Mouse (Mus musculus) forebrain, embryonic 10.5 days (tissue): ENCODE results near the gene Tbc1d13. TPM values are rescaled to one million over a fixed set of nuclear protein-coding genes. Genes with fewer than 3 reads are reported as not detected.
"Not testable (repeated sequence)": the region's sequence is repeated elsewhere in the genome, so short reads cannot be mapped to it uniquely, and the experiment has no call there.

Source experiments
- DNase-seq: peaks from one replicate; pipeline ENCODE4 v3.0.0-alpha.2; 2017; ENCODE audit warnings: low spot score; ENCODE audit errors: extremely low spot score
- H3K27ac ChIP-seq: fragments of 300-500 bp; sonication (generic); 2 replicates; pipeline ENCODE4 v1.5.1; 2016; ENCODE audit warnings: mild to moderate bottlenecking
- H3K27me3 ChIP-seq: fragments of 300-500 bp; sonication (generic); 2 replicates; pipeline ENCODE4 v1.6.1; 2016; ENCODE audit warnings: mild to moderate bottlenecking; ENCODE audit not compliant: poor library complexity, severe bottlenecking
- H3K36me3 ChIP-seq: fragments of 300-500 bp; sonication (generic); replicated peaks from 2 replicates; pipeline ENCODE4 v1.6.1; 2016; ENCODE audit warnings: mild to moderate bottlenecking, moderate library complexity
- H3K4me1 ChIP-seq: fragments of 300-500 bp; sonication (generic); 2 replicates; pipeline ENCODE4 v1.6.1; 2016
- H3K4me3 ChIP-seq: fragments of 300-500 bp; sonication (generic); 2 replicates; pipeline ENCODE4 v1.5.1; 2016; ENCODE audit warnings: mild to moderate bottlenecking, moderate library complexity
- H3K9me3 ChIP-seq: fragments of 300-500 bp; sonication (generic); 2 replicates; pipeline ENCODE4 v1.6.1; 2016; ENCODE audit warnings: mild to moderate bottlenecking, moderate library complexity
- WGBS: fragments of 180-500 bp; shearing (Covaris S2); methylation state at CpG from one replicate; pipeline ENCODE4 v1.1.7; 2016; 5-methylcytosine and 5-hydroxymethylcytosine counted together
- polyA plus RNA-seq: library from polyadenylated mRNA; unstranded; fragments of >200 nt; fragmentation: Nextera tagmentation; extraction: Ambion mirVana; gene quantifications from 2 replicates; pipeline ENCODE4 v1.2.1, GENCODE M21; 2016

Tbc1d13 gene
- polyA plus RNA-seq, 1 experiment from 2014 or later: 8.6 TPM

GRCm38 (mm10) chr2:30134378-30134711, 799 bp downstream of the Tbc1d13 start:
- H3K4me3 ChIP-seq: peak overlapping the region; percentile 90
- H3K4me1 ChIP-seq: peaks cover 26% of the 10 kb centered on the region
- no peak for DNase-seq
- peak overlapping the region; percentile 87 for H3K27ac ChIP-seq
- 34% methylated on average over 6 of the region's 6 CpGs for WGBS
- H3K9me3 ChIP-seq: no peaks in the 10 kb centered on the region
- H3K36me3 ChIP-seq: peaks cover 37% of the 10 kb centered on the region
- no peaks in the 10 kb centered on the region for H3K27me3 ChIP-seq

DNA sequence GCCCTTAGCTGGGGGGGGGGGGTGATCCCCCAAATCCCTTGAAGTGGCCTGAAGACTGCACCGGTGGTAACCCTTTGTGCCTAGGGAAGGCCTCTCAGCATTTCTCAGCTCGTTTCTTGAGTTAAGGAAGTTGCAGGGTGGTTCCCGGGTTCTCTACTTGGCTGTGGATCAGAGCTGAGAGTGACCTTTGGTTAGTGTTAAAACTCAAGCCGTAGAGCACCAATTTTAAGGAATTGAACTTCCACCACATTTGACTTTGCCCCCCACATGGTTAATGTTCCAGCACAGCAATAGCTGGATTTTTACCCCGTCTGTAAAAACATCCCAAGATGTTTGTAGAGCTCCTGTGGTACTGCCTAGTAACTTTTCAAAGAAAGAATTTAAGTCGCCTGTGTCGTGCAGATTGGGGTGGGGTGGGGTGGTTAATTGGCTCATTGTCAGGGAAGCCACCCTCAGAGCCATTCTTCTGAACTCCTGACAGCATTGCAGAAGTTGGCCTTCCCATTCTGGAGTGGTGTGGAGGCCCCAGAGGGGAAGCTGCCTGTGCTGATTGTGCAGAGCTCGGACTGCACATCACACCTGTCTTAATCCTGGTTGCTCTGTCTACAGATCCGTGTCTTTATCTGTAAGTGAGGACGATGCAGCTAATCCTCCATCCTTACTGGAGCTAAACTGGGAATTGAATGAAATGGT, 1.5 kb downstream of the Tbc1d13 start:
- Histone ChIP-seq H3K36me3 (peaks cover 42% of the 10 kb centered on the region), H3K27me3 (no peaks in the 10 kb centered on the region), H3K27ac (peak overlapping the region; percentile 87), H3K4me1 (peaks cover 26% of the 10 kb centered on the region), H3K4me3 (peak overlapping the region; percentile 90), H3K9me3 (no peaks in the 10 kb centered on the region)
- no peak for DNase-seq
- 69% methylated on average over 10 of the region's 10 CpGs for WGBS

DNA sequence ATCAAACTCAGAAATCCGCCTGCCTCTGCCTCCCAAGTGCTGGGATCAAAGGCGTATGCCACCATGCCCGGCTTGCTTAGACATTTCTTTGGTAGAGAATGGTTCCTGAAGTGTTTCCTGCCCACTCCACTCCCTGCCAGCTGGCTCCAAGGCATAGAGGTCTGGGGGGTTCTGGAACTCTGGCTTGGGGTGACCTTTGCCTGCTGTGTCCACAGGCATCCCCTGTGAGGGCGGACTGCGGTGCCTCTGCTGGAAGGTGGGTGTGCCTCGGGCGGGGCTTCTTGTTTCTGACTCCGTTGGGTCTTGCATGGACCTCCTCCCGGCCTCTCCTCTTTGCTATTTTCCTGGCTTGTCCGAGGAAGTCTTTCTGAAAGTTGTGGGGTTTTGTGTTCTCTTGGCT, 2.9 kb downstream of the Tbc1d13 start:
- no peak for DNase-seq
- H3K4me3 ChIP-seq: no peak overlapping the region
- 88% methylated on average over 10 of the region's 10 CpGs for WGBS
- no peaks in the 10 kb centered on the region for H3K27me3 ChIP-seq
- peaks cover 26% of the 10 kb centered on the region for H3K4me1 ChIP-seq
- H3K27ac ChIP-seq: no peak overlapping the region
- H3K9me3 ChIP-seq: no peaks in the 10 kb centered on the region
- H3K36me3 ChIP-seq: peaks cover 56% of the 10 kb centered on the region

- WGBS: 91% methylated on average over 4 of the region's 4 CpGs
- H3K36me3 ChIP-seq: peaks cover 91% of the 10 kb centered on the region
These were observed 6.5 kb downstream of the Tbc1d13 start for GRCm38 (mm10) chr2:30140021-30140420.

GRCm38 (mm10) chr2:30144436-30144835, 10.9 kb downstream of the Tbc1d13 start:
- Histone ChIP-seq H3K4me1 (no peaks in the 10 kb centered on the region), H3K36me3 (peaks cover 98% of the 10 kb centered on the region), H3K4me3 (no peak overlapping the region), H3K9me3 (no peaks in the 10 kb centered on the region), H3K27ac (no peak overlapping the region), H3K27me3 (no peaks in the 10 kb centered on the region)
- WGBS: 97% methylated on average over 4 of the region's 4 CpGs
- DNase-seq: no peak

More at GRCm38 (mm10) chr2:30140021-30140420, 6.5 kb downstream of the Tbc1d13 start:
- not testable (repeated sequence) for H3K4me1 ChIP-seq, H3K27me3 ChIP-seq, H3K4me3 ChIP-seq, H3K9me3 ChIP-seq, DNase-seq, H3K27ac ChIP-seq

- 96% methylated on average over 4 of the region's 4 CpGs for WGBS
- Histone ChIP-seq H3K27ac (no peak overlapping the region), H3K4me3 (no peak overlapping the region), H3K4me1 (peaks cover 9% of the 10 kb centered on the region; the same call in 1 of the 2 replicates), H3K9me3 (no peaks in the 10 kb centered on the region), H3K27me3 (no peaks in the 10 kb centered on the region), H3K36me3 (peaks cover 97% of the 10 kb centered on the region)
- no peak for DNase-seq
These were observed 13.9 kb downstream of the Tbc1d13 start for GRCm38 (mm10) chr2:30147466-30147865.

GRCm38 (mm10) chr2:30151840-30152239, 18.3 kb downstream of the Tbc1d13 start:
- H3K4me1 ChIP-seq: peaks cover 9% of the 10 kb centered on the region; the same call in 1 of the 2 replicates
- no peak overlapping the region for H3K27ac ChIP-seq
- no peak overlapping the region for H3K4me3 ChIP-seq
- H3K27me3 ChIP-seq: no peaks in the 10 kb centered on the region
- whole genome bisulfite sequencing: 91% methylated on average over 11 of the region's 11 CpGs
- H3K36me3 ChIP-seq: peaks cover 54% of the 10 kb centered on the region
- no peak for DNase-seq
- no peaks in the 10 kb centered on the region for H3K9me3 ChIP-seq

DNA sequence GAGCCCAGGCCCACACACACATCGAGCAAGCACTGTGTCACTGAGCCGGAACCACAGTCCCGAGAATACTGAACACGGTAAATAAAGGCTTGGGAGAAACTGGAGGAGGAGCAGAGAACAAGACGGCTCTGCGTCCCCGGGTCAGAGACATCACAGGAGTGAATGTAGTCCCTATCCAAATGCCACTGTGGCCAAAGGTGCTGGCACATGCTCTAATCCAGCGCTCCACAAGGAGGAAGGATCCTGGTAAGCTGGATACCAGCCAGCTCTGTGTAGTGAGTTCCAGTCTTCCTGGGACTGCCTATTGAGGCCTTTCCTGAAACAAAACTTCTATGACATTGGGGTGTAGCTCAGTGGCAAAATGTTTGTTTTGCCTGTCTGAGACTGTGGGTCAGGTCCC, 19.1 kb downstream of the Tbc1d13 start:
- peaks cover 9% of the 10 kb centered on the region; the same call in 1 of the 2 replicates for H3K4me1 ChIP-seq
- WGBS: 88% methylated on average over 8 of the region's 8 CpGs
- no peak for DNase-seq
- no peak overlapping the region for H3K27ac ChIP-seq
- no peak overlapping the region for H3K4me3 ChIP-seq
- H3K27me3 ChIP-seq: no peaks in the 10 kb centered on the region
- H3K9me3 ChIP-seq: no peaks in the 10 kb centered on the region
- peaks cover 46% of the 10 kb centered on the region for H3K36me3 ChIP-seq

- not testable (repeated sequence) for DNase-seq, H3K36me3 ChIP-seq, H3K27me3 ChIP-seq, H3K27ac ChIP-seq, H3K4me1 ChIP-seq, H3K9me3 ChIP-seq, H3K4me3 ChIP-seq
- WGBS: 92% methylated on average over 8 of the region's 10 CpGs
These were observed 26.3 kb downstream of the Tbc1d13 start for GRCm38 (mm10) chr2:30159871-30160270.

- Histone ChIP-seq H3K4me1 (no peaks in the 10 kb centered on the region), H3K27me3 (no peaks in the 10 kb centered on the region), H3K36me3 (no peaks in the 10 kb centered on the region), H3K27ac (no peak overlapping the region), H3K9me3 (peaks cover 15% of the 10 kb centered on the region), H3K4me3 (no peak overlapping the region)
- DNase-seq: no peak
These were observed 28.3 kb downstream of the Tbc1d13 start for GRCm38 (mm10) chr2:30161809-30162208.

GRCm38 (mm10) chr2:30164340-30164932, 30.9 kb downstream of the Tbc1d13 start:
- no peak for DNase-seq
- H3K9me3 ChIP-seq: peaks cover 24% of the 10 kb centered on the region
- no peaks in the 10 kb centered on the region for H3K27me3 ChIP-seq
- no peaks in the 10 kb centered on the region for H3K4me1 ChIP-seq
- WGBS: 63% methylated on average over 9 of the region's 9 CpGs
- H3K27ac ChIP-seq: no peak overlapping the region
- H3K4me3 ChIP-seq: no peak overlapping the region
- H3K36me3 ChIP-seq: no peaks in the 10 kb centered on the region

- no peaks in the 10 kb centered on the region for H3K36me3 ChIP-seq
- H3K9me3 ChIP-seq: peaks cover 24% of the 10 kb centered on the region
- DNase-seq: no peak
- no peaks in the 10 kb centered on the region for H3K27me3 ChIP-seq
- WGBS: 54% methylated on average over 4 of the region's 4 CpGs
- H3K4me1 ChIP-seq: peaks cover 9% of the 10 kb centered on the region
- H3K4me3 ChIP-seq: no peak overlapping the region
- no peak overlapping the region for H3K27ac ChIP-seq
These were observed 33.1 kb downstream of the Tbc1d13 start for GRCm38 (mm10) chr2:30166677-30167076.

- Histone ChIP-seq H3K27me3 (peaks cover 11% of the 10 kb centered on the region), H3K27ac (peak within 1 kb of the TSS; percentile 91), H3K36me3 (peaks cover 45% of the 10 kb centered on the region), H3K4me3 (peak within 1 kb of the TSS; percentile 71), H3K4me1 (peaks cover 20% of the 10 kb centered on the region), H3K9me3 (peaks cover 19% of the 10 kb centered on the region)
- DNase-seq: peak; percentile 87
- WGBS: under 1% methylated on average over 71 of the region's 75 CpGs
These were observed 37.9 kb downstream of the Tbc1d13 start, which contains the start of gene Endog for GRCm38 (mm10) chr2:30171371-30171996. Endog (plus strand) TSS chr2:30171493.
